Mouse (Mus musculus): Measurements from ENCODE around the gene Med13l. TPM values are rescaled to one million over a fixed set of nuclear protein-coding genes. Genes with fewer than 3 reads are reported as not detected.

Med13l gene
- polyA plus RNA-seq, 1 experiment: 9.5 TPM

- no peak for DNase-seq (ENCODE audit: low read depth, low spot score)
- 67% methylated on average over 5 of the region's 5 CpGs for WGBS
Observed at GRCm38 (mm10) chr5:118673859-118674258, 113.4 kb downstream of the Med13l start.

- DNase-seq (ENCODE audit: low read depth, low spot score): no peak
- 52% methylated on average over 3 of the region's 3 CpGs for WGBS
Observed at GRCm38 (mm10) chr5:118674321-118674720, 113.8 kb downstream of the Med13l start.

DNA sequence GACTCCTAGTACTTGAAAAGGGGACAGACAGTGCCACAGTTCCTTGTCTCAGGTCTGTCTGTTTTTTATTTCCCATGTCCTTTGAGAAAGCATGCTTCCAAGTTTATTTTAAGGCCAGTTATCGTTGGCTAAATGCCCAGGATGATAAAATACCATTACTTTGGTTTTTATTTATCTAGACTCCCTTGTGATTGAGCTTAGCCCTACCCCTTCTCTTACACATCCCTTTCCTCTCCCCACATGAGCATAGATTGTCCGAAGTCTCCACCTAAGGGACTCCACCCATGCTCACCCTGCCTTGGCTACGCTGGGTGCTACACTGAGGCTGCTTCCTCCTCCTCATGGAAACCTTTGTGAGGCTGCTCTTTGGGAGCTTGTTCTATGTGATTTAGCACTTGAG, 115.2 kb downstream of the Med13l start:
- WGBS: 14% methylated on average over 3 of the region's 3 CpGs
- DNase-seq (ENCODE audit: low read depth, low spot score): no peak

- 84% methylated on average over 8 of the region's 8 CpGs for WGBS
- DNase-seq (ENCODE audit: low read depth, low spot score): no peak
Observed at GRCm38 (mm10) chr5:118676151-118676918, 115.9 kb downstream of the Med13l start.

GRCm38 (mm10) chr5:118679283-118679835, 118.9 kb downstream of the Med13l start:
- 56% methylated on average over 9 of the region's 9 CpGs for WGBS
- no peak for DNase-seq (ENCODE audit: low read depth, low spot score)

GRCm38 (mm10) chr5:118680853-118681252, 120.4 kb downstream of the Med13l start:
- 93% methylated on average over 13 of the region's 13 CpGs for WGBS
- DNase-seq (ENCODE audit: low read depth, low spot score): no peak

DNA sequence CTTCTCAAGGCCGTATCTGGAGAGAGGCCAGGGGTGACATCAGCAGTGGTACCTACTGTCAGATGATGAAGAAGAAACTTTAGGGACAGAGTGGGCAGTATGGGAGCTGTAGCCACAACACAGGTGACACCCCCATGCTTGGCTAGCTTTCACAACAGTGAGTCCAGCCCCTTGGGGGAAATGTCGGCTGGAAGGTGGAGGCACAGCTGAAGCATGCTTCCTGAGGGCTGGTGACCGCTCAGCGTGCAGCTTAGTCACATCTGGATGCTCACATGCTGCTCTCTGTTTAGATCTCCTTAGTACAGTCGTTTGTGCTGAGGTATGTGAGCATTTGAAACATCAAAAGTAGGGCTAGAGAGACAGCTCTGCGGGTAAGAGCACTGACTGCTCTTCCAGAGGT, 121.5 kb downstream of the Med13l start:
- DNase-seq (ENCODE audit: low read depth, low spot score): no peak
- WGBS: 86% methylated on average over 6 of the region's 6 CpGs

- DNase-seq (ENCODE audit: low read depth, low spot score): no peak
- 78% methylated on average over 8 of the region's 8 CpGs for WGBS
Observed at GRCm38 (mm10) chr5:118685145-118685544, 124.7 kb downstream of the Med13l start.

- no peak for DNase-seq (ENCODE audit: low read depth, low spot score)
- 88% methylated on average over 4 of the region's 4 CpGs for WGBS
Observed at GRCm38 (mm10) chr5:118686021-118686420, 125.5 kb downstream of the Med13l start.

- DNase-seq (ENCODE audit: low read depth, low spot score): no peak
- whole genome bisulfite sequencing: 37% methylated on average over 15 of the region's 15 CpGs
Observed at GRCm38 (mm10) chr5:118688886-118689835, 128.7 kb downstream of the Med13l start.

DNA sequence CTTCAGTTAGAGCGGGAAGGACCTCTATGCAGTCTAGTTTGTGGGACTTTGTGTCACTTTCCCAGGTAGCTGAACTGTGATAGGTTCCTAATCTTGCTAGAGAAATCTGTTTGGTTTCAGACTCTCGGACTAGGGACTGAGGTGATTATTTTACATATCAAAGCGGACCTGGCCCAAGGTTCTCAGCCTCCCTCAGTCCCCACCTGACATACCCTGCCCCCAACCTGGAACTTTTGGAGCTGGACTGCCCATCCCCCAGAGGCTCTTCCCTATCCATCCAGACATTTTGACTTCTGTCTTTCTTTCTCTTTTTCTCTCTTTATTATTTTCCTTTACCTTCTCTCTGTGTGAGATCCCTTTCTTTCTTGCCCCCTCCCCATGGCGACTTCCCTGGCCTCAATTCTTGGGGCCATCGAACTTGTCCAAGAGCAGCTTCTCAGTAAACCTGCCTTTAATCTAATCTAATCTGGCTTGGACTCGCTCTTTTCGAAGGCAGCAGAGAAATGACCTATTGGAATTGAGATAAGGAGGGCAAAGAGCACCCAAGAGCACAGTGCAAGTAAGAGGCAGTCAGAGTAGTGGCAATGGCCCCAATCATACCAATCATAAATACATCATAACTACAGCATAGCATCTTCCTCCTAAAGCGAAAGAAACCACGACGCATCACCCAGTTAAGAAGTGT, 130.7 kb downstream of the Med13l start:
- no peak for DNase-seq (ENCODE audit: low read depth, low spot score)
- WGBS: 67% methylated on average over 10 of the region's 10 CpGs

DNA sequence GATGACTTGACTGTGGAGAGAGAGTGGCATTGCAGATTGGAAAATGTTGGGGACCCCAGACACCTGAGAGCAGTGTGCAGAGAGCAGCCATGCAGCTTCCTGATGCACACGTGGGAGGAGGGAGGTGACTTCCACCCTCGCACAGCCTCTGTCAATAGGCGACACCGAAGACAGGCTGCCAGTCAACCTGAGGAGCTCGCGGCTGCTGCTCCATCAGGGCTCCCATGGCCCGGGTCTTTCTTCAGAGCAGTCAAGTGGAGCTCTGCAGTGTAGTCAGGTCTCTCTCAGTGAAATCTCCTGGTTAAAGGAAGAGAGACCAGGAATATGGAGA, 131.2 kb downstream of the Med13l start:
- no peak for DNase-seq (ENCODE audit: low read depth, low spot score)
- 46% methylated on average over 7 of the region's 7 CpGs for WGBS

DNA sequence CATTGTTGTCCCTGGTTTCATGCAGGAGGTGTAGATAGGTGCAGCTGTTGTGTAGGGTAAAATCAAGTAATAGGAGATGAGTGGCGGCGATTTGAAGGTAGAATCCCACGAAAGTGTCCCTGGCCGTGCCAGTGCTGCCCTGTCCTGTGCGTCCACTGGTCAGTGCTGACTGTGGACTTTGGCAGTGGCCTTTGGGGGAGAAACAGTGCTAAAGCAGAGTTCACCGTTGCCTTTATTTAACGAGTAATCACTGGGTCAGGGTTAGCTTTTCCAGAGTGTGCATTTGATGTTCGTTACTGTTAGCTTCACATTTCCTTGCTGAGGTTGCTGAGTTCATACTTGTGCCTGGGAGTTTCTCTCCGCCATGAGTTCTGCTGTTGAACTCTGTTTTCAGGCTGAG, 133.5 kb downstream of the Med13l start:
- no peak for DNase-seq (ENCODE audit: low read depth, low spot score)
- WGBS: 87% methylated on average over 9 of the region's 9 CpGs

DNA sequence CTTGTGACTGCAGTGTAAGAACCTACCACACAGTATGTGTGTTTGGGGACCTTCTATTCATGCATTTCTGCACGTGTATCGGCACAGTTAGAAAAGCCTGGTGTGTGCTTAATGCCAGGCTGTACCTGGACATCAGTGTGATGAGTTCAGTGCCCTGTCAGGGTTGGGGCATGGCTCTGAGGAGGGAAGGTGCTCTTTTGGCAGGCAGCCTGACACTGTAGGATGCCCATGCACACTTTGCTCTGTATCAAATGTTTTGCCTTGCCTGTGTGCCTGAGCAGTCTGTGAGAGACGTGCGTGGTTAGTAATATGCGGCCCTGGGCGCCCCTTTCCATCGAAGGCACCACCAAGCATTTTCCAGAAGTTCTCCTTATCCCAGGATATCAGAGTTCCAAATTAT, 136.6 kb downstream of the Med13l start:
- 93% methylated on average over 7 of the region's 7 CpGs for WGBS

GRCm38 (mm10) chr5:118700978-118701377, 140.5 kb downstream of the Med13l start:
- 88% methylated on average over 4 of the region's 4 CpGs for WGBS
- no peak for DNase-seq (ENCODE audit: low read depth, low spot score)

More for the DNA sequence above, 136.6 kb downstream of the Med13l start:
- DNase-seq (ENCODE audit: low read depth, low spot score): no peak

DNA sequence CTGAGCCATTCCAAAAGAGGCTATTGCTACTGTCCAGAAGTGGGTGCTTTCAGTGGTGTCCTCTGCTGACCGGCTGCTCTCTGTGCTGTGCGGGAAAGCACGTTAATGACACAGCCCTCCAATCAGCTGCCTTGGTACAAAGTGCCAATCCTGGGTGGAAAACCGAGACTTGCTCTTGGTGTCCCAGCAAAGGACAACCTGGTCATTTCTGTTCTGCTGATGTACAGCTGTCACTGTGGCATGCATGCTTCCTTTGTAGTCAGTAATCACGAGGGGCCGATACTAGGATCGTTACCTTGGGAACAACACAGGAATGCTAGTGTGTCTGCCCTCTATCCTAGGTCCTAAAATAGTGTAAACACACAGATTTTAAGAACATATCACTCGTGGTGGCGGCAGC, 142.2 kb downstream of the Med13l start:
- WGBS: 65% methylated on average over 9 of the region's 9 CpGs
- DNase-seq (ENCODE audit: low read depth, low spot score): no peak

DNA sequence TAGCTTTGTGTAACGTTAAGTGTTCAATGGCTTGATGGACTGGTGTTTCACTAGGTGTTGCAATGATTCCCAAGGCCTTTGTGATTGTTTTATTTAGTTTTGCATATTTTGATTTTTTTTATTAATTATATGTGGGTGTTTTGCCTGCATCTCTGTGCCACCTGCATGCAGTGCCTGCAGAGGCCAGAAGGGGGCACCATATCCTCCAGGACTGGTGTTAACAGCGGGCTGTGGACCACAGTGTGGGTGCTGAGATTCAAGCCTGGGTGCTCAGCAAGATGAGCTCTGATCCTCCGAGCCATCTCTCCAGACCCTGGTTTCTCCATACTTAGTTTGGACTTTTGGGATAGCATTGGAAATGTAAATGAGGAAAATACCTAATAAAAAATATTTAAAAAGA, 143.7 kb downstream of the Med13l start:
- no peak for DNase-seq (ENCODE audit: low read depth, low spot score)
- 86% methylated on average over 3 of the region's 3 CpGs for WGBS

DNA sequence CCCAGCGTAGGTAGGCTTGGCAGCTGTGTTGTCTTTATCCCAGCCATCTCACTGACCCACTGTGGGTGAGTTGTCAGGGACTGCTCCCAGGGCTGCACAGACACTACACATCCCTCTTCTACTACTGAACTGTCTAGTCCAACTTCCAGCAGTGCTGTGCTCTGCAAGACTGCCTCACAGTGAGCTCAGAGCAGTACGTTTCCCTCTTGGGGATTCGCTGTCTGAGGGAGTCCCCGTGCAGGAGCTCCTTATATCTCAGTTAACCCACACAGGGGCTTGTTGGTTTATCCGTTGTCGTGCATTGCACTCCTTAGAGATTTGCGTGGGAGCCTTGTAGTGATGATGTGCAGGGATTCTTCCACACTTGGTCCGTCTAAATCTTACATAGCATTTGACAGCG, 144.5 kb downstream of the Med13l start:
- 84% methylated on average over 9 of the region's 9 CpGs for WGBS
- DNase-seq (ENCODE audit: low read depth, low spot score): no peak

DNA sequence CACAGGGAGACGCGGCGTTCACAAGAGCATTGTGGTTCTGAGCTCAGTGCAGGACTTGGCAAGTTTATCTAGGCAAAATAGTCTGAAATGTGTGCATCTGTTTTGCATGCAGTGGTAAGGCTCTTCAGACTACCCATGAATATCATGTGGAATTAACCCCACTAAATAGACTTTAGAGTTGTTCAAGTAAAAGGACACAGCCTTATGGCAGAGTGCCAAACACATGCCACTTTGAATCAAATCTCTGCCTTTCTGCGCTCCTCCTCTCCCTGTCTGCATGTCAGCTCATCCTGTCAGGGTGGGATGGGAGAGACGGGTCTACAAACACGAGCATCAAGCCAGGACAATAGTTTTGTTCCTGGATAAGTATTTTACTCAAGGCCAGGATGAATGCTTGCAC, 145.5 kb downstream of the Med13l start:
- WGBS: 87% methylated on average over 6 of the region's 6 CpGs

GRCm38 (mm10) chr5:118706414-118706813, 145.9 kb downstream of the Med13l start:
- WGBS: 73% methylated on average over 3 of the region's 3 CpGs
- no peak for DNase-seq (ENCODE audit: low read depth, low spot score)

More for the DNA sequence above, 145.5 kb downstream of the Med13l start:
- DNase-seq (ENCODE audit: low read depth, low spot score): no peak

All from large intestine, adult 2 months (tissue).